Mouse (Mus musculus) ES-CJ7 (cell line): ENCODE results near the gene Cmss1.

Experiments
- DNase-seq: peaks from one replicate; pipeline ENCODE4 v3.0.0; 2011; ENCODE audit warnings: low read depth, low spot score

Cmss1 gene

DNA sequence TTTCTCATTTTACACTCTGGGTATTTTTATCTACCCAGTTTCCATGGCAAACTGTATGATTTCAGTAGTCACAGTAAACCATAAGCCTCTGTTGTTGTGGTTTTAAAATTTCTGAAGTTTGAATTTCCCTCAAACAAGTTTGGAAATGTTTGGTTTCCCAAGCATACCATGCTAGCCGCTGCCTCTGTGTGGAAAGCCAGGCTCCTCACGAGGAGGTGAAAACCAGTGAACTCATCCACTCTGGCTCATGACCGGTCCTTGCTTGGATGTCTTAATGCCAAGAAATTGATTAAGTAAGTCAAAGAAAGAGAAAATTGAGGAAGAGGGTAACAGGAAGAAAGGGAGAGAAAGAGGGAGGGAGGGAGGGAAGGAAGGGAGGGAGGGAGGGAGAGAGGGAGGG is 48.4 kb downstream of the Cmss1 start:
- no peak for DNase-seq

DNA sequence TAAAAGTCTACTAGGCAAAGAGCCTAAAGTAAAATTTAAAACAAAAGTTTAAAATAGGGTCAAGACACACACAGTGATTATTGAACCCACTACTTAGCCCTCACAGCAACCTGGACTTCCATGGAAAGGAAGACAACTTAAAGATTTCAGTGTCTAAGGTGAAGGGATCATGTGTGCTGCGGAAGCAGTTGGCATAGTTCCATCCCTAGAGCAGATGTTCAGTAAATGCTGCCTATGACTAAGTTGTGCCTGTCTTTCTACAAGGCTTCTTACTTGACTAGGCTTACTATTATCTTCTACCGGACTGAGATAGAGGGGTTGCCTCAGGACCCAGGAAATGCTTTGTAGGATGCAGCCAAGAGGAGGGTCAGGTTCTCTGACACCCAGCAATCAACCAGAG is 50.4 kb downstream of the Cmss1 start:
- no peak for DNase-seq

DNA sequence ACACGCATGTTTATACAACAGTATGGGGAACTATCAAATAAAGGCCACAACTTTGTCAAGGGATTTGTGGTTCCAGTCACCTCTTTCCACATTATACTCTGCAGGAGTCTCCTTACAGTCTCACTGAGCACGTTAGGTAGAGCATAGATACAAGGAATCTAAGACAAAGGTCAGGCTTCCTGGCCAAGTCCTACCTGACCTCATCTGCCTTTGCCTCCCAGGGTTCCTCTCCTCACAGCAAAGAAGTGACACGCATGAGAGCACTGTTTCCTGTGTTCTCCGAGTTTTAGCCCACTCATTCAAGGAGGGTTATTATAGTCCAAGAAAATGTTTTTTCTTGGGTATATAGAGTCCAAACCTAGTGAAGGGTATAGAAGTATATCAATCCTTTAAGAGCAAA is 51.0 kb downstream of the Cmss1 start:
- no peak for DNase-seq

GRCm38 (mm10) chr16:57554886-57555400 is 51.7 kb downstream of the Cmss1 start:
- no peak for DNase-seq

DNA sequence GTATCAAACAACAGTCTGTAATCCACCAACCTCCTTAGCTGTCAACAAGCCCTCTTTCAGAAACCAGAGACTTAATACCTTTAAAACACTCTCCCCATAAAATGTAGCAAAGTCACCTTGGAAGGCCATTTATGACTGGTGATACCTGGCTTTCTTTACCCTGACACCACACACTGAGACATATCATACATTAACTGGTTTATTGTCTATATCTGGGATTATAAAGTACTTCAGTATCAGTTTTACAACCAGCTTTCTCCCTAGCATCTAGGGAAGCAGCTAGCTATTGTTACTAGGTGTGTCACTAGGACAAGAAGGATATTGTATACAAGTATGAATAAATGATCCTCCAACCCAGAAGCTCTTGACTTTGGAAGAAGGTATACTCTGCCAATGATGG is 53.4 kb downstream of the Cmss1 start:
- DNase-seq = no peak

DNA sequence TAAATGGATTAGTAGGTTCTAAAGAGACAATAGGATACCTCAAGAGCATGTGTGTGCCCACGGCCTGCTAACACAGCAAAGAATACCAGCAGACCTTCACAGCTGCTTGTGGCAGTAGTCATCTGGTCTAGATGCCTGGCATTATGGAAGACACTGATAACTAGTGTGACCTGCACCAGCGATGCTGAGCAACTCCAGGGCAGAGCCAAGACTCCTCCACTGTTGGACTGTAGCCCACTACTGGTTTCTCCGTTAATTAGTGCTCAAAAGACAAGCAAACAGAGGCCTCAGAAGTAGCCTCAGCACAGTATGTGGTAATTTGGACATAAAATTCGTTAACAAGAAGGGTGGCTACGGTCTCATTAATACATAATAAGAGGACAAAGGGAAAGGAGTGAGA is 54.0 kb downstream of the Cmss1 start:
- no peak for DNase-seq

- no peak for DNase-seq
These were observed 55.0 kb downstream of the Cmss1 start for GRCm38 (mm10) chr16:57551617-57552016.

DNA sequence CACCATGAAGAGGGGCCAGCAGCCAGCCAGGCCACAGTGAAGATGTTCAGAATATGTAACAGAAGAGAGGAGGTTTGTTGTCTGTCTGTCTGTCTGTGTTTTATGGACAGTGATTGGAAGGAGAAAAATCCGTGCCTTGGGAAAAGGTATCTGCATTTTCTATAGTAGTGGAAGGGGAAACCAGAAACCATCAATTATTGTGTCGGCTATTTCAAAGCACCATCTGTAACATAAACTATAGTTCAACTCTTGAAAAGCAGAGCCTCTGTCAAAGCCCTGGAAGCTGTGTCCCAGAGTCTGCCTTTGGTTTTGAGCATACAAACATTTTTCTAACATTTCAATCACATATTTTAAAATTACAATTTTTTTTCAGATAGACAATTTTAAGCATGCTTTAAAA is 55.8 kb downstream of the Cmss1 start:
- no peak for DNase-seq

- no peak for DNase-seq
These were observed 56.6 kb downstream of the Cmss1 start for GRCm38 (mm10) chr16:57550088-57550487.

GRCm38 (mm10) chr16:57549061-57550037 is 57.3 kb downstream of the Cmss1 start:
- DNase-seq = peak; percentile 51

DNA sequence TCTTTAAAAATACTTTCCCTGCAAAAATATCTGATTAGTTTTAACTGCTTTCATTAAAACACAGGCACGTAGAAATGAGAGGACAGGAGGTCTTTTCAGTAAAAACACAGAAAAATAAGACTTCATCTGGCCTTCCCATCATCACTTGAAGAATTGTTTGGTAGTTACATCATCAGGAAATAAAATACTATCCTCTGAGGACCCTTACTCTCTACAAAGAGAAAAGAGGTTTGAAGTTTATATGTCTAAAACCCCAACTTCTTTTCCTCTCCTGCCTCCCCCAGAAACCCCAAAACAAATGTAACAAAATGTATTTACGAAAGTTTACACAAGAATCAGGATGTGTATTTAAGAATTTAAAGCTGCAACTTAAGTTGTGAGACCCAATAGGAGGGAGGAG is 58.1 kb downstream of the Cmss1 start:
- no peak for DNase-seq

DNA sequence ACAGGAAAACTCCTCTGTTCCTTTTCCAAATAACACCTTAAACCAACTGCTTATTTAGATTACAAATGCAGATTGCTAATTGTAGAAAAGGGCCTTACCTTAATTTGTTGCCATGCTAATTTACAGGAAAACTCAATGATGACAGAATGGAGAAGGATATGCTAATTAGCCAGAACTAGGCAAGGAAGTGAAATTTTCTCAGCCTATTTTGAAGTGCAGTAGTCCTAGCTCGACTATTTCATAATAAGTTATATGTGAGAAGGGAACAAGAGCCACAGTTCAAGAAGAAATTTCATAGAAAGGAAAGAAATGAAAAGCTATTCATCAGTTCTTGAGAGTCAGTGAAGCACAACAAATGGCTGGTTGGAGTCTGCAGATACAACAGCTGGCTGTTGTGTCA is 60.3 kb downstream of the Cmss1 start:
- no peak for DNase-seq

- DNase-seq = no peak
These were observed 62.2 kb downstream of the Cmss1 start for GRCm38 (mm10) chr16:57544441-57544840.

DNA sequence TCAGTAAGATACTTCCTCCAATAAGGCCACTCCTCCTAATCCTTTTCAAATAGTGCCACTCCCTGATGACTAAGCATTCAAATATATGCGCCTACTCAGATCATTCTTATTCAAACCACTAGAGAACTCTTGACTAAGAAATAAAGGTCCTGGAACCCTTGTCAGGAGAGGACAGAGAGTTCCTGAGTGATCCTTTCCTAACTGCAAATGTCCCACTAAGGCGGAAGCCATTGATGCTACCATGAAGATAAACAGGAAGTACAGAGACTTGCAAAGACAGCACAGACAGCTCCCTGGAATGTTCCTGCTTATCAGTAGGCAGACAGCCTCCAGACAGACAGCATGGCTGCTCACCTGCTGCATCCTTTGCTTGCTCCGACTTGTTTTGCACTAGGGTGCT is 63.4 kb downstream of the Cmss1 start:
- DNase-seq = peak; percentile 73

GRCm38 (mm10) chr16:57536511-57536910 is 70.2 kb downstream of the Cmss1 start:
- no peak for DNase-seq

DNA sequence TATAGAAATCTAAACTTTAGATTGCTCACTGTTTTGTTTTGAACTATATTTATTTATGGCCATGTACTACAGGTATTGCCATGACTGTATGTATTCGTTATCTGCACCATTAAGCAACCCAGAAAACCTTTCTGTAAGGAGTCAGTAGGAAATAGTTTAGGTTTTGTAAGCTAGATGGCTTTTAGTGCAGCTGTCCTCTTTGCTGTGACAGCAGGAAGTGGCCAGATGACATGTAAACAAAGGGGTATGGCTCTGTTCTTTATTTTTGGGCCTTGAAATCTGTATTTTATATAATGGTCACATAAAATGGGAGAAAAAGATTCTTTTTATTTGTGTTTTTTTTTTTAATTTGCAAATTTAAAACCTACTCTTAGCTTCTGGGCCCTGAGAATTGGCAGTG is 71.9 kb downstream of the Cmss1 start:
- DNase-seq = no peak

- DNase-seq = no peak
These were observed 72.3 kb downstream of the Cmss1 start for GRCm38 (mm10) chr16:57534365-57534764.

DNA sequence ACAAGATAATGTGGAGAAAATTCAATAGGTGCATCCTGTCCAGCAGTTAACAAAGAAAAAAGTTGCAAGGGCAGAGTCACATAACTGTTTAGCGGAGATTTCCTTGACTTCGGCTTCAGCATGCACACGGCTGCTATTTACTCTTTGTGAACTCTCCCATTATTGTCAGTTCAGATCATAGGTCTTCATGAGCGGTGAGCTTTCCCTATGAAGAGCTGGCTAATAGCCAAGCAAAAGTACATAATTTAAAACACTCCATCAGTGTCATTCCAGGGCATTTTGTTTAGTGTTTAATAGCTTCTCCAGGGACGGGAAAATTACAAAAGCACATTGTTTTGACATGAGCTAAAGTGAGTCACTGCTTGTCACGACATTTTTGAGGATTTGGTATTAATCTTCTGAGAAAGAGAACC is 74.6 kb downstream of the Cmss1 start:
- no peak for DNase-seq

DNA sequence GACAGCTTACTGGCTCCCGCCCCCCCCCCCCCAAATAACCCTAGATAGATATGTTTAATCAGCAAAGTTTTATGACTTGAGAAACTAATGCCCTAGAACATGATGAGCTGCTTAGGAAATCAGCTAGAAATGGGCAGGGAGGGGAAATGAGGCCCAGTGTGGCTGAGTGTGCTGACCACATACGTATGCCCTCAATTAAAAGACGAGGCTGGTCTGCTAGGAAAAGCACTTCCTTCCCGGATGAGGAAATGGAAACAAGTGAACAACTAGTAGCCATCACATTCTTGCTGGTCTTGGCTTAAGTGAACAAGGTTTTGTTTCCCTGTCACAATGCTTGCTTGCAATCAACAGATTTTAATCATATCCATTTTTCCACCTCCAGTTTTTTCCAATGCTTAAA is 76.1 kb downstream of the Cmss1 start:
- no peak for DNase-seq

GRCm38 (mm10) chr16:57528457-57528856 is 78.2 kb downstream of the Cmss1 start:
- DNase-seq = no peak

GRCm38 (mm10) chr16:57526893-57527292 is 79.8 kb downstream of the Cmss1 start:
- DNase-seq = no peak

DNA sequence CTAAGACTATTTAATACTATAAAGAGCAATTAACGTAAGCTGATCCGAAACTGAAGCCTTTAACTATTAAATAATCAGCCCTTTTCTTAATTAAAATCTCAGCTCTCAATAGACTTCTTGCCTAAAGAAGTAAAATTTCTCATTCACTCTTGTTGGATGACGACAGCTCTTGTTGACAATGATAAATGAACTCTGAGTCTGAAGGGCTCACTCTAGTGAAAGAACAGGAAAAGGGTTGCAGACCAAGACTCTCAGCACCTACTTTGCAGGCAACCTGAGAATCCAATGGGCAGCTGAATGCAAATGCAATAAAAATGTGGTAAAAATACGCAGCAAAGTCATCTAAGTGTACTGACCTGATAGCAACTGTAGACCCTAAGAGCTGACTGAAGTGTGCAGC is 81.2 kb downstream of the Cmss1 start:
- DNase-seq = no peak

- DNase-seq = no peak
These were observed 81.6 kb downstream of the Cmss1 start for GRCm38 (mm10) chr16:57525046-57525445.
